Mouse (Mus musculus) heart, embryonic 13.5 days (tissue): ENCODE measurements around the gene Cadps2. TPM values are rescaled to one million over a fixed set of nuclear protein-coding genes. Genes with fewer than 3 reads are reported as not detected.
A peak's percentile ranks its signal among the peaks of the same experiment; 100 is the strongest.

ENCODE experiments used
- ATAC-seq: fragments of 200-750 bp; cut with Nextera tagmentation; 2 replicates; pipeline ENCODE4 v1.8.0; 2017; ENCODE audit warnings: moderate TSS enrichment; ENCODE audit not compliant: insufficient number of reproducible peaks, low FRiP score, low TSS enrichment; ENCODE audit errors: extremely low read depth
- H3K27ac ChIP-seq: fragments of 300-500 bp; sonication (generic); replicated peaks from 2 replicates; pipeline ENCODE4 v1.5.1; 2015; ENCODE audit warnings: moderate library complexity, mild to moderate bottlenecking, inconsistent platforms
- H3K27me3 ChIP-seq: fragments of 300-500 bp; sonication (generic); replicated peaks from 2 replicates; pipeline ENCODE4 v1.6.1; 2015; ENCODE audit warnings: mild to moderate bottlenecking, inconsistent platforms
- H3K36me3 ChIP-seq: fragments of 300-500 bp; sonication (generic); 2 replicates; pipeline ENCODE4 v1.6.1; 2015; ENCODE audit warnings: mild to moderate bottlenecking, inconsistent platforms
- H3K4me1 ChIP-seq: fragments of 300-500 bp; sonication (generic); 2 replicates; pipeline ENCODE4 v1.6.1; 2015; ENCODE audit warnings: inconsistent platforms
- H3K4me2 ChIP-seq: fragments of 300-500 bp; sonication (generic); 2 replicates; pipeline ENCODE4 v1.6.1; 2015; ENCODE audit warnings: inconsistent platforms, mild to moderate bottlenecking, moderate library complexity
- H3K4me3 ChIP-seq: fragments of 300-500 bp; sonication (generic); 2 replicates; pipeline ENCODE4 v1.5.1; 2015; ENCODE audit warnings: moderate library complexity, mild to moderate bottlenecking, inconsistent platforms
- H3K9ac ChIP-seq: fragments of 300-500 bp; sonication (generic); 2 replicates; pipeline ENCODE4 v1.6.1; 2015; ENCODE audit warnings: inconsistent platforms, mild to moderate bottlenecking, moderate library complexity
- H3K9me3 ChIP-seq: fragments of 300-500 bp; sonication (generic); 2 replicates; pipeline ENCODE4 v1.6.1; 2016; ENCODE audit warnings: inconsistent platforms
- WGBS: fragments of 180-500 bp; shearing (Covaris S2); methylation state at CpG from one replicate; pipeline ENCODE4 v1.1.7; 2015; ENCODE audit warnings: mixed read lengths; 5-methylcytosine and 5-hydroxymethylcytosine counted together
- polyA plus RNA-seq: library from polyadenylated mRNA; unstranded; fragments of >200 nt; fragmentation: Nextera tagmentation; extraction: Ambion mirVana; gene quantifications from 2 replicates; pipeline ENCODE4 v1.2.1, GENCODE M21; 2015

Cadps2 gene
- polyA plus RNA-seq: 0.78 and 1.1 TPM in 2 replicates

DNA sequence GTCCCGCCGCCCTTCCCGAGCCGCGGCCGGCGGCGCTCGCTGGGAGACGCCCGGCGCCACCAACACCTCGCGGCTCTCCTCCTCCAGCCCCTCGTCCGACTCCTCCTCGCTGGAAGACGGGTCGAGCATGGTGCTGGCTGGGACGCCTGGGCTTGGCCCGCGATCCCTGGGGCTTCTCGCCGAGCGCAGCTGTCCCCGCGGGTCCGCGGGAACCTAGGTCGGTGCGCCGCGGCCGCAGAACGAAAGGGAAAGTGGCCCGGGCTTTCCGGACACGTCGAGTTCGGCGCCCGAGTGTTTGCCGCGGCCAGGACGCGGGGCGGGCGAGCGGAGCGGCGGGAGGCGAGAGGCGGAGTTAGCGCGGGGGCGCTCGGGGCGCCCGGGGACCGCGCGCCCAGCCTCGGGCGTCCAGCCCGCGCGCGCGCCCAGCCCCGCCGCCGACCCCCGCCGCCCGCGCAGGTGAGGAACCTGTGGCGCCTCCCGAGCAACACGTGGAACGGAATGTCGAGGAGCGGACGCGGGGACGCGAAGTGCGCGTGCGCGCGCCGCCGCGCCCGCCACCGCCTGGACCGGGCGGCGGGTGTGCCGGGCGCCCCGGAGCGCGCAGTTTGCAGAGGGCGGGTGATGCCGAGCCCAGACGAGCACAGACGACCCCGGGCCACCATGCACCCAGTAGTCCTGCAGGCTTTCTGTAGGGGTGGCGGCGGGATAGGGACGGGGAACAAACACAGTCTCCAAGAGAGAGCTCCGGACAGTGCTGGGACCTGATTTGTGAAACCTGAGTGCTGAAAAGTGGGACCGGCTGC is at the start of gene Cadps2:
Gene Cadps2, minus strand, starts transcription at position 413 of the 803 bp plus-strand sequence.
- 1% methylated on average over 95 of the region's 114 CpGs for WGBS
- Histone ChIP-seq H3K27me3 (peaks cover 33% of the 10 kb centered on the region), H3K9me3 (no peaks in the 10 kb centered on the region), H3K9ac (peak within 1 kb of the TSS; percentile 81), H3K36me3 (no peaks in the 10 kb centered on the region), H3K4me2 (peak within 1 kb of the TSS; percentile 95), H3K27ac (no peak within 1 kb of the TSS), H3K4me3 (peak within 1 kb of the TSS; percentile 80), H3K4me1 (0 out of 2 replicates have a peak, but pooled peaks cover 5% of the 10 kb centered on the region)
- peak; percentile 42; the same call in 1 of the 2 replicates for ATAC-seq

DNA sequence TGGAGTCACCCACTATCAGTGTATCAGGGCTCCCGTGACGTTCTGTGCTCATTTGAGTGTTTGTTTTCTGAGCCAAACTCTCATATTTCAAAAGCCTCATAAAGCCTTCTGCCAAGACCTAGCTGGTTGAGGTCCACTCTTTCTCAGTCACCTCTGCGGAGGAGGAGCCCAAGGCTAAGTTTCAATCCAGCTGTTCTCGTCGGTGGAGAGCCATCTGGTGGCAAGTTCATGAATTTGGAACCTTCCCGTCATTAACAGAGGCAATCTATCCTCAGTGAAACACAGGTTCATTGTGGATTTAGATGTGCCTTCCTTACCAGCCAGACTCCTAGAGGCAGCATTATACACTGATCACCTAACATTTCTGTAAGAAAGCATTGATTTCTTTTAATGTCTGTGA is 47.2 kb upstream of the Cadps2 start:
- Histone ChIP-seq H3K4me3 (no peak overlapping the region), H3K9me3 (no peaks in the 10 kb centered on the region; the same call in 1 of the 2 replicates), H3K27me3 (no peaks in the 10 kb centered on the region), H3K4me2 (no peak overlapping the region), H3K4me1 (no peaks in the 10 kb centered on the region), H3K27ac (no peak overlapping the region), H3K36me3 (no peaks in the 10 kb centered on the region), H3K9ac (no peak overlapping the region)
- WGBS: 21% methylated on average over 6 of the region's 6 CpGs
- no peak for ATAC-seq

DNA sequence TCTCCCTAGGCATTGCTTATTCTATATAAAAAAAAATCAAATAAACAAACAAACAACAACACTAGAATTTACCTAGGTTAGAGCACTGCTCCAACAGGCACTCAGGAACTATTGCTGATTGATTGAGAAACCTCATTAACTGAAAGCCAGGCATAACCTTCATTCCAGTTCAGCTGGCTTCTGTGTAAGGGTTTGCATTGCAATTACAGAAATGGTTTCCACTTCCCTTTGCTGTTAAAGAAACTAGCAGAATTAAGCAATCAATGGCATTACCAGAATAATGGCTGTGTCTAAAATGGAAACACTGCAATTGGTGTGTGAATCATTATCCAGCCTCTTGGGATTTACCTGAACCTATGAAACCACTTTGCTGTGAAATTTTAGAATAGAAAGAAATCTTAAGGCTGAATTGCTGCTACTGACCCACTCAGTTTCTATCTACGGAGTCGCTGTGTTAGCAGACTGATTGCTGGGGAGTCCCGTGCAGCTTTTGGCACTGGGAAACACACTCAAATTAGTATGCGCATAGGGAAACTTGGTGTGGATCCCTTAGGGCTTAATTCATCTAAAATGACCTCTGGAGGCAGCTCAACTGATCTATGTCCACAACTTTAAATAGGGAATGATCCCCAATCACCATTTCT is 37.7 kb upstream of the Cadps2 start:
- Histone ChIP-seq H3K4me3 (no peak overlapping the region), H3K9me3 (no peaks in the 10 kb centered on the region; the same call in 1 of the 2 replicates), H3K4me2 (no peak overlapping the region), H3K4me1 (no peaks in the 10 kb centered on the region), H3K9ac (no peak overlapping the region), H3K36me3 (no peaks in the 10 kb centered on the region), H3K27ac (no peak overlapping the region), H3K27me3 (no peaks in the 10 kb centered on the region)
- ATAC-seq: no peak
- 72% methylated on average over 4 of the region's 4 CpGs for WGBS

DNA sequence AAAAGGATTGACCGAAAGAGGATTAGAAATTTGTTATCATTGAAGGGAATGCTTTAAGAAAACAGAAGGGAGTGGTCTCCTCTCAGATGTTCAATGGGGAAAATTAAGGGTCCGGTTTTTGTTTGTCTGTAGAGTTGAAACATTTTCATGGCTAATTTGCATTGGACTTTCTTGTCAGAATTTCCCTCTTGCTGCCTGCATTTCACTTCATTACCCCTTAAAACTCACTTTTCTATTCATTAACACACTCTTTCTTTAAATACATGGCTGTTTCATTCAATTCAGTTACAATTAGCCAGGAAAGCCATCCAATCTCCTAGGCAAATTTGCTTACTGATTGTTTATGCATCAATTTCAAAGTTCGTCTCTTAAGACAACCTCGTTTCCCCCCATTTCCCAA is 37.1 kb upstream of the Cadps2 start:
- Histone ChIP-seq H3K27me3 (no peaks in the 10 kb centered on the region), H3K4me2 (no peak overlapping the region), H3K4me3 (no peak overlapping the region), H3K9me3 (no peaks in the 10 kb centered on the region), H3K9ac (no peak overlapping the region), H3K4me1 (no peaks in the 10 kb centered on the region), H3K27ac (no peak overlapping the region), H3K36me3 (no peaks in the 10 kb centered on the region)
- WGBS: 49% methylated on average over 4 of the region's 4 CpGs
- no peak for ATAC-seq

DNA sequence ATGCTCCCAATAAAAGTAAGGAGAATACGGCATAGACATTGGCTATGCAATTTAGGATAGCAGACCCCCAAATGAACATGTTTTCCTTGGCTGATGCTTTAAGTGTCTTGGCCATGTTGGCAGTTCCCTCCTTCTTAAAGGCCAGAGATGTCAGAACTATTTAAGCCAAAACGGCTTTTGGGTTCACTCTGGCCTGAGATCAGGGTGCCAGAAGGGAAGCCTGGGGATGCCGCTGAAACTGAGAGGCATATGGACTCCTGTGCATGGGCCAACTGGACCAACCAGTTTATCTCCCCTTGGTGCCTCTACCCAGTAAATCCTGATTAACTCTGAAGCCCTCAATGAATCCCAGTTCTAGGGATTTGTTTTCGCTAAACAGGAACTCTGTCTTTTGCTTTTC is 34.6 kb upstream of the Cadps2 start:
- WGBS: 70% methylated on average over 4 of the region's 4 CpGs

GRCm38 (mm10) chr6:23873231-23873630 is 34.0 kb upstream of the Cadps2 start:
- no peak overlapping the region for H3K27ac ChIP-seq
- H3K4me2 ChIP-seq: no peak overlapping the region
- no peak overlapping the region for H3K9ac ChIP-seq
- ATAC-seq: no peak
- H3K27me3 ChIP-seq: no peaks in the 10 kb centered on the region
- no peaks in the 10 kb centered on the region for H3K36me3 ChIP-seq
- 70% methylated on average over 3 of the region's 3 CpGs for WGBS
- no peak overlapping the region for H3K4me3 ChIP-seq
- no peaks in the 10 kb centered on the region for H3K4me1 ChIP-seq
- no peaks in the 10 kb centered on the region for H3K9me3 ChIP-seq

More for the DNA sequence above, 34.6 kb upstream of the Cadps2 start:
- H3K27me3 ChIP-seq: no peaks in the 10 kb centered on the region
- no peak for ATAC-seq
- no peaks in the 10 kb centered on the region for H3K4me1 ChIP-seq
- H3K36me3 ChIP-seq: no peaks in the 10 kb centered on the region
- H3K4me3 ChIP-seq: no peak overlapping the region
- no peak overlapping the region for H3K4me2 ChIP-seq
- no peak overlapping the region for H3K9ac ChIP-seq
- H3K9me3 ChIP-seq: no peaks in the 10 kb centered on the region
- no peak overlapping the region for H3K27ac ChIP-seq

DNA sequence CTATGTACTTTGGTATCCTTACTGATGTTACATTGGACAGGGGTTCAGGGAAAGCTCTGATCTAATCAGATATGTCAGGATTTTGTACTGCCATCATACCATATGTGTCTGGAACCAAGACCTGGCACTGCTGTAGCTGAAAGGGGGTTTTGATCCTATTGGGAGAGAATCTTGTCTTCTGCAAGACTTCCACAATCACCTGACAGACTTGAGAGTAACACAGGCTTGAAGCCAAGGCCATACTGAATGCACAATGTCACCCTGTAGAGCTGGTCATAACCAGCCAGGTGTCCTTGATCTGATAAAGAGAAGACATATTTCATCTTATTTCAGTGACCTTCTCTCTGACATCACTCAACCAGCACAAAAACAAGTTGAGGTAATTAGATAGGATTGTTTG is 30.8 kb upstream of the Cadps2 start:
- Histone ChIP-seq H3K9me3 (no peaks in the 10 kb centered on the region), H3K4me2 (no peak overlapping the region), H3K27me3 (no peaks in the 10 kb centered on the region), H3K36me3 (no peaks in the 10 kb centered on the region), H3K4me3 (no peak overlapping the region), H3K4me1 (no peaks in the 10 kb centered on the region), H3K27ac (no peak overlapping the region), H3K9ac (no peak overlapping the region)
- no peak for ATAC-seq

DNA sequence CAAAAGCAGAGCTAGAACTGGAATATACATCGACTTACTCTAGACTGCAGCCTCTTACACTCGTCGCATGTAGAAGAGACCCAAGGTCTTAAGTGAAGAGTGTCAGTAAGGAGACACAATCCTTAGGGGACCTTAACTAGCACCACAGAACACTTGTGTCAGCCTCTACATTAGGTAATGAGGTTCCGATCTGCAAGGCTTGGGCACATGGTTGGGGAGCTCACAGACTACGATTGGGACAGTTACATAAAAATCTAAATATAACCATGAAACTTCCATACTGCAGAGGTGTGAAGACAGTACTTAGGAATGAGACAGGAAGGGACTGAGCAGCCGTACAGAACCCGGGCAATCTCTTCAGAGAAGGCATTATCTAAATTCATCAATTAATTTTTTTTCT is 27.1 kb upstream of the Cadps2 start:
- Histone ChIP-seq H3K27ac (no peak overlapping the region), H3K9ac (no peak overlapping the region), H3K36me3 (no peaks in the 10 kb centered on the region), H3K4me3 (no peak overlapping the region), H3K4me1 (no peaks in the 10 kb centered on the region), H3K9me3 (no peaks in the 10 kb centered on the region), H3K4me2 (no peak overlapping the region), H3K27me3 (no peaks in the 10 kb centered on the region)
- WGBS: 74% methylated on average over 7 of the region's 7 CpGs
- no peak for ATAC-seq

- no peak for ATAC-seq
- H3K27ac ChIP-seq: no peak overlapping the region
- H3K4me3 ChIP-seq: no peak overlapping the region
- H3K9me3 ChIP-seq: no peaks in the 10 kb centered on the region
- H3K4me1 ChIP-seq: no peaks in the 10 kb centered on the region
- H3K9ac ChIP-seq: no peak overlapping the region
- 89% methylated on average over 11 of the region's 11 CpGs for WGBS
- no peak overlapping the region for H3K4me2 ChIP-seq
- H3K27me3 ChIP-seq: no peaks in the 10 kb centered on the region
- no peaks in the 10 kb centered on the region for H3K36me3 ChIP-seq
Measured at GRCm38 (mm10) chr6:23853464-23853863, 14.2 kb upstream of the Cadps2 start.

GRCm38 (mm10) chr6:23840001-23840400 is 780 bp upstream of the Cadps2 start:
- no peak for ATAC-seq
- Histone ChIP-seq H3K27ac (no peak overlapping the region), H3K36me3 (no peaks in the 10 kb centered on the region), H3K9me3 (no peaks in the 10 kb centered on the region), H3K4me3 (peak overlapping the region; percentile 80), H3K27me3 (peaks cover 33% of the 10 kb centered on the region), H3K9ac (peak overlapping the region; percentile 81), H3K4me1 (0 out of 2 replicates have a peak, but pooled peaks cover 5% of the 10 kb centered on the region), H3K4me2 (peak overlapping the region; percentile 95)
- WGBS: 2% methylated on average over 15 of the region's 15 CpGs

DNA sequence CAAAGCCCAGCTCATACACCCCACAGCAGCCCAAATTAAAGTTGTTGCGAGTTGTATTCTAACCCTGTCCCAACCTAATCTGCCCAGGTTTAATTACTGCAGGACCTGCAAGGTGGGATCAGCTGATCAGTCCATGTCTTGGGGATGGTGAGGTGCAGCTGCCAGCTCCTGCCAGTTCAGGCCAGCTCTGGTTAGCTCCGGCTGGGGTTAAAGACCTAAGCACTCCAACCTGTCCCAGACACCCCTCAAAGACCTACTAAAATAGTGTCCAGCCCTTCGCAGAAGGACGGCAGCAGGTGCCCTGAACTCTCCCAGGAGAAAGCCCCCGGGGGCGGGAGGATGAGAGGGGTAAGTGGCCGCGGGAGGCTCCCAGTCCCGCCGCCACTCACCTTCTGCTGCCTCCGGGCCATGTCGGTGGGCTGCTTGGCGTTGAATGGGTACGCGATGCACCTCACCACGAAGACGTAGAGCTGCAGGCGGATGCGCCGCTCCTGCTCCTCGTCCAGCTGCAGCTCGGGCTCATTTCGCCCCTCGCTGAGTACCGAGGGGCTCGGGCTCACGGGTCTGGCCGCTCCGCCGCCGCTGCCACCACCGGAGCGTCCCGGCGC is 716 bp downstream of the Cadps2 start:
- H3K9me3 ChIP-seq: no peaks in the 10 kb centered on the region
- H3K4me1 ChIP-seq: 0 out of 2 replicates have a peak, but pooled peaks cover 5% of the 10 kb centered on the region
- H3K9ac ChIP-seq: peak overlapping the region; percentile 81
- WGBS: 2% methylated on average over 35 of the region's 35 CpGs
- H3K27ac ChIP-seq: no peak overlapping the region
- peak overlapping the region; percentile 80 for H3K4me3 ChIP-seq
- no peak for ATAC-seq
- no peaks in the 10 kb centered on the region for H3K36me3 ChIP-seq
- peaks cover 33% of the 10 kb centered on the region for H3K27me3 ChIP-seq
- peak overlapping the region; percentile 95 for H3K4me2 ChIP-seq
